ENCODE assay signal across 16 mouse cellular contexts in the genomic region with DNA sequence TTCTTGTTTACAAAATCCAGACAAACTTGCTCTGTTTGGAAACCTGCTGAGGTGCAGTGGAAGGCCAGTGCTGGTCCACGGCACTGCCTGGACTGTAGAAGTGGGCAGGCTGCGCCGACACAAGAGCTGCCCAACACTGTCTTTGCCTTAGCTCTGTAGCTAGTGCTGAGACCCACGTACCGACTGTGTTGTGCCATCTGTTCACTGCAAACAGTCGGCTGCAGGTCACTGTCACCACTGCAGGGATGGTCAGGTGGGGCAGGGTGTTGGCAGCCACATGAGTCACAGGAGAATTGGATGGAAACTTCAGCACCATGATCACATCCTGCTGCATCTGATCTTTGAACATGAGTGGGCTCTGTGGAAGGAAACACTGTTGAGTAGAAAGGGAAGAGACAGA.
DNase-seq lines count a peak whose midpoint lies in the region; ATAC-seq lines count a peak whose summit lies in the region.
"Had no signal": no experiment of that assay in that cellular context is flagged by ENCODE, and none has a peak within 500 bp of the region (broad histone marks: within the 10 kb centered on the region; RNA-seq: fewer than 3 reads in every experiment).

No protein-coding gene starts in this region.

- no peak overlapping the region for H3K4me2 ChIP-seq in embryonic facial prominence, embryonic 12.5 days (replicated peaks)
- H3K4me2 ChIP-seq in midbrain, embryonic 16.5 days (ENCODE audit: low read length): no peak overlapping the region
- no peak overlapping the region for H3K4me2 ChIP-seq in midbrain, embryonic 13.5 days (replicated peaks)
- H3K4me2 ChIP-seq: kidney, embryonic 15.5 days had no signal

- WGBS in embryonic facial prominence, embryonic 12.5 days: 85% methylated on average over 6 of the region's 6 CpGs
- WGBS in embryonic facial prominence, embryonic 10.5 days: 91% methylated on average over 6 of the region's 6 CpGs
- WGBS in midbrain, embryonic 16.5 days: 79% methylated on average over 6 of the region's 6 CpGs
- 88% methylated on average over 6 of the region's 6 CpGs for WGBS in midbrain, embryonic 13.5 days

- no peak overlapping the region for H3K9ac ChIP-seq in embryonic facial prominence, embryonic 12.5 days
- no peak overlapping the region for H3K9ac ChIP-seq in midbrain, embryonic 16.5 days (ENCODE audit: low read depth, low read length)
- H3K9ac ChIP-seq in midbrain, embryonic 13.5 days (replicated peaks): no peak overlapping the region
- H3K9ac ChIP-seq: kidney, embryonic 15.5 days had no signal

- no peaks in the 10 kb centered on the region for H3K27me3 ChIP-seq in embryonic facial prominence, embryonic 12.5 days
- no peaks in the 10 kb centered on the region for H3K27me3 ChIP-seq in embryonic facial prominence, embryonic 10.5 days (replicated peaks; ENCODE audit: low read depth, poor library complexity, severe bottlenecking)
- no peaks in the 10 kb centered on the region for H3K27me3 ChIP-seq in midbrain, embryonic 16.5 days (ENCODE audit: control insufficient read depth, insufficient read depth, low read depth, low read length)
- H3K27me3 ChIP-seq in midbrain, embryonic 13.5 days: no peaks in the 10 kb centered on the region
- H3K27me3 ChIP-seq: kidney, embryonic 15.5 days had no signal

- H3K4me3 ChIP-seq in embryonic facial prominence, embryonic 12.5 days: no peak overlapping the region
- no peak overlapping the region for H3K4me3 ChIP-seq in embryonic facial prominence, embryonic 10.5 days
- H3K4me3 ChIP-seq in midbrain, embryonic 16.5 days (ENCODE audit: low read depth, low read length): no peak overlapping the region
- no peak overlapping the region for H3K4me3 ChIP-seq in midbrain, embryonic 13.5 days (replicated peaks)
- H3K4me3 ChIP-seq: kidney, embryonic 15.5 days; left cerebral cortex, adult 2 months had no signal

- H3K36me3 ChIP-seq in embryonic facial prominence, embryonic 12.5 days: peaks cover 6% of the 10 kb centered on the region; the same call in 1 of the 2 replicates
- peaks cover 18% of the 10 kb centered on the region for H3K36me3 ChIP-seq in embryonic facial prominence, embryonic 10.5 days (replicated peaks)
- peaks cover 15% of the 10 kb centered on the region; the same call in 1 of the 2 replicates for H3K36me3 ChIP-seq in midbrain, embryonic 16.5 days (ENCODE audit: control insufficient read depth, insufficient read depth, low read length)
- H3K36me3 ChIP-seq in midbrain, embryonic 13.5 days: peaks cover 41% of the 10 kb centered on the region

- H3K9me3 ChIP-seq in embryonic facial prominence, embryonic 12.5 days: no peaks in the 10 kb centered on the region
- no peaks in the 10 kb centered on the region for H3K9me3 ChIP-seq in embryonic facial prominence, embryonic 10.5 days
- H3K9me3 ChIP-seq in midbrain, embryonic 16.5 days (replicated peaks; ENCODE audit: control insufficient read depth, low read length, poor library complexity, severe bottlenecking): no peaks in the 10 kb centered on the region
- no peaks in the 10 kb centered on the region for H3K9me3 ChIP-seq in midbrain, embryonic 13.5 days
- H3K9me3 ChIP-seq: kidney, embryonic 15.5 days had no signal

- DNase-seq in embryonic facial prominence, embryonic 10.5 days (ENCODE audit: low spot score): no peak
- DNase-seq in cerebellum, adult 9-10 months: peak; percentile 39
- no peak for DNase-seq in kidney, postnatal 25 days
- DNase-seq in layer of hippocampus, adult 9-10 months (ENCODE audit: low spot score): no peak
- DNase-seq: adrenal gland, postnatal 36 days; heart, postnatal 4 days; kidney, postnatal 4 days; layer of hippocampus, adult 9-11 months; lung, postnatal 4 days had no signal

- H3K27ac ChIP-seq in embryonic facial prominence, embryonic 12.5 days: 0 out of 2 replicates have a peak overlapping the region, but pooled peaks have one; percentile 17
- H3K27ac ChIP-seq in embryonic facial prominence, embryonic 10.5 days (replicated peaks): no peak overlapping the region
- H3K27ac ChIP-seq in midbrain, embryonic 16.5 days (ENCODE audit: low read length): no peak overlapping the region
- H3K27ac ChIP-seq in midbrain, embryonic 13.5 days: no peak overlapping the region
- H3K27ac ChIP-seq: kidney, embryonic 15.5 days; left cerebral cortex, adult 2 months; stomach, postnatal 0 days had no signal

- no peak for ATAC-seq in embryonic facial prominence, embryonic 12.5 days (ENCODE audit: insufficient number of reproducible peaks, insufficient read depth, low FRiP score, low TSS enrichment)
- 0 out of 2 replicates have a peak, but pooled peaks have one; percentile 22 for ATAC-seq in midbrain, embryonic 16.5 days
- ATAC-seq in midbrain, embryonic 13.5 days: no peak
- ATAC-seq: intestine, postnatal 0 days had no signal

- H3K4me1 ChIP-seq in embryonic facial prominence, embryonic 12.5 days: peaks cover 25% of the 10 kb centered on the region
- peaks cover 39% of the 10 kb centered on the region for H3K4me1 ChIP-seq in embryonic facial prominence, embryonic 10.5 days
- H3K4me1 ChIP-seq in midbrain, embryonic 16.5 days (ENCODE audit: control insufficient read depth, insufficient read depth, low read length): peaks cover 10% of the 10 kb centered on the region
- H3K4me1 ChIP-seq in midbrain, embryonic 13.5 days (replicated peaks): peaks cover 25% of the 10 kb centered on the region
